Mouse (Mus musculus): ENCODE measurements around the gene Mgat3.

Gene Mgat3

DNA sequence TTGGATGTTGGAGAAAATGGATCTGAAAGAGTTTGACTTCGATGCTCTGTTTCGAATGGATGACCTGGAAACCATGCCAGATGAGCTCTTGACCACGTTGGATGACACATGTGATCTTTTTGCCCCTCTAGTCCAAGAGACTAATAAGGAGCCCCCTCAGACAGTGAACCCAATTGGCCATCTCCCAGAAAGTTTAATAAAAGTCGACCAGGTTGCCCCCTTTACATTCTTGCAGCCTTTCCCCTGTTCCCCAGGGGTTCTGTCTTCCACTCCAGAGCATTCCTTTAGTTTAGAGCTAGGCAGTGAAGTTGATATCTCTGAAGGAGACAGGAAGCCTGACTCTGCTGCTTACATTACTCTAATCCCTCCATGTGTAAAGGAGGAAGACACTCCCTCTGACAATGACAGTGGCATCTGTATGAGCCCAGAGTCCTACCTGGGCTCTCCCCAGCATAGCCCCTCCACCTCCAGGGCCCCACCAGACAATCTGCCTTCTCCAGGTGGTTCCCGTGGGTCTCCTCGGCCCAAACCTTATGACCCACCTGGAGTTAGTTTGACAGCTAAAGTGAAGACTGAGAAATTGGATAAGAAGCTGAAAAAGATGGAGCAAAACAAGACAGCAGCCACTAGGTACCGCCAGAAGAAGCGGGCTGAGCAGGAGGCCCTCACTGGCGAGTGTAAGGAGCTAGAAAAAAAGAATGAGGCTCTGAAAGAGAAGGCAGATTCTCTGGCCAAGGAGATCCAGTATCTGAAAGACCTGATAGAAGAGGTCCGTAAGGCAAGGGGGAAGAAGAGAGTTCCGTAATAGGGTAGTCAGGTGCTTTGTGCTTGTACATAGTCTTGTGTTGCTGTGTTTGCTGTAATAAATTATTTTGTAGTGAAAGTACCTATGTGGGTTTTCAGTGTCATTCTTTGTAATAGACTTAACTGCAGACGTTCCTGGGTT lies 83.4 kb downstream of the Mgat3 start:
- peak; percentile 37 for DNase-seq (ENCODE audit: extremely low read depth, insufficient read length, low spot score)

GRCm38 (mm10) chr15:80257602-80258239 lies 84.2 kb downstream of the Mgat3 start:
- peak; percentile 38 for DNase-seq (ENCODE audit: extremely low read depth, insufficient read length, low spot score)

DNA sequence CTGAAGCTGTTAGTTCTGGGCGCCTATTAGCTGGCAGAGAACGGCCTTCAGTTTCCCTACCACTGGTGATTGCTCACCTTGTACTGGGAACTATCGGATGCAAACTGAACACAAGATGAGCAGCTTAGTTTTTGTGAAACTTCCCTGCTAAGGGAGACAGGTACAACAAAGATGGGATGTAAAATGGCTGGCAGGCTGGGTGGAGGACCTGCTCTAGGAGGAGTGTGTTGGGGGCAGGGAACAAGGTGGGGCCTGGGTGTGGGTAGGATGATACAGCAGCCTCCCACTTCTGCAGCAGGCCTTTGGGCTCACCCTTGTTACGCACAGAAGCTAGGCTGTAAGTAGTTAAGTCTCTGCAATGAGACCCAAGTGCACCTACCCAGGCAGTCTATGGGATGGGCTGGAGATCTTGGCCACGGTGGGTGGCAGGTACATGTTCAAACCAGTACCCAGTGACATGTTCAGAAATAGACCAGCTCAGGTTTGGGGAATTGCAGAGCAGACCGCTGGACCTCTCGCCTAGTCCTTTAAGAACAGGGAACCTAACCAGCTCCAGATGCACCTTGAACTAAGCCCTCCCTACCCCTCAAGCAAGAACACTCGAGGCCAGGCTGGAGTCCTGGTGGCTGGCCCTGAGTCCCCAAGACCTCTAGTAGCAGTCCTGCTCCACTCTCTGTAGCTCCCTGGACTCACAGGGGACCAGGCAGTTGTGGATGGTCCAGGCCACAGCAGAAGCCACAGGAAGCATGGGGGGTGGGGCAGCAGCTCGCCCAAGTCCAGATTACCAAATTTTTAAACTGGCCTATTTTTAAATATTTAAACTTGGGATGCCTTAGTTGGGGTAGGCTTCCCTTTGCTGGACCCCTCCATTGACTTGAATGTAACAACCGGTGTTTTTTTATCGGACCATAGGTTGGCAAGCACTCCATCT lies 85.0 kb downstream of the Mgat3 start:
- peak; percentile 70 for DNase-seq (ENCODE audit: extremely low read depth, insufficient read length, low spot score)

DNA sequence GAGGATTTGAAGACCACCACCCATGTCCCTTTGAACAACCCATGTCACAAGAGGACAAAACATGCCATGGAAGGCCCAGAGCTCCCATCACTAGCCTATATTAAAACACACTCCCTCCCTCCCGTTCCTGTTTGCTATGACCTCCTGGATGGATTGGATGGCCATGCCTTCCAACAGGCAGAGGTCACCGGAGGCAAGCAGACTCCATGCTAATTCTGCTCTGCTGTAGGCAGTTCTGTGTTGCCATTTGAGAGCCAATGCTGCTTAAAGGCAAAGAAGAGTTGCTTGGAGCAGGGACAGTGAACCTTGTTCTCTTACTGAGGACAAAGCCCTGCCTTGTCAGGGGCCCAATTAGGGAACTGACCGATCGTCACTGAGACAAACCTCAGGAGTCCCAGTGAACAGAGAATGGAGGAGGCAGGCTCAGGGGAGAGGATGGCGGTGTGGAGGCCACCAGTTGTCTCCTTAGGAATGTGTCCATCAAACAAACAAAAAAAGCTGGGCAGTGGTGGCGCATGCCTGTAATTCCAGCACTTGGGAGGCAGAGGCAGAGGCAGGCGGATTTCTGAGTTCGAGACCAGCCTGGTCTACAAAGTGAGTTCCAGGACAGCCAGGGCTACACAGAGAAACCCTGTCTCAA lies 86.0 kb downstream of the Mgat3 start:
- DNase-seq (ENCODE audit: extremely low read depth, insufficient read length, low spot score): no peak

- peak; percentile 59 for DNase-seq (ENCODE audit: extremely low read depth, insufficient read length, low spot score)
These were observed 87.2 kb downstream of the Mgat3 start for GRCm38 (mm10) chr15:80260677-80261076.

DNA sequence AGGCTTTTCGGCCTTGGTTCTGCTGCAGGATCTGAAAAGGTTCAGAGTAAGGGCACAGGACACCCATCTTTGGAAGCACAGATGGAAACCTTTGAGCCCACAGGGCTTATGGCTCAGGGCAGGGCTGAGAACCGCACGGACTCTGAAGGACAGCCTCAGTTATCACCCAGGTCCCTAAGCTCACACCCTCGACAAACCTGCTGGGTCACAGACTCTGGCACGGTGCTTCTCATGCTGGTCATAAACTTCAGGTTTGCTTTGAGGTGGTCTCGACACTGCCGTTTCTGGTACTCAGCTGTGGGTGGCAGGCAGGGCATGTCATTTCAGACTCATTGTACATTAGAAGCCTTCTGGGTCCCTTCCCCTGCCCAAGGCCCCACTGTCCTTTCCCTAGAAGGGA lies 87.6 kb downstream of the Mgat3 start:
- no peak for DNase-seq (ENCODE audit: extremely low read depth, insufficient read length, low spot score)

DNA sequence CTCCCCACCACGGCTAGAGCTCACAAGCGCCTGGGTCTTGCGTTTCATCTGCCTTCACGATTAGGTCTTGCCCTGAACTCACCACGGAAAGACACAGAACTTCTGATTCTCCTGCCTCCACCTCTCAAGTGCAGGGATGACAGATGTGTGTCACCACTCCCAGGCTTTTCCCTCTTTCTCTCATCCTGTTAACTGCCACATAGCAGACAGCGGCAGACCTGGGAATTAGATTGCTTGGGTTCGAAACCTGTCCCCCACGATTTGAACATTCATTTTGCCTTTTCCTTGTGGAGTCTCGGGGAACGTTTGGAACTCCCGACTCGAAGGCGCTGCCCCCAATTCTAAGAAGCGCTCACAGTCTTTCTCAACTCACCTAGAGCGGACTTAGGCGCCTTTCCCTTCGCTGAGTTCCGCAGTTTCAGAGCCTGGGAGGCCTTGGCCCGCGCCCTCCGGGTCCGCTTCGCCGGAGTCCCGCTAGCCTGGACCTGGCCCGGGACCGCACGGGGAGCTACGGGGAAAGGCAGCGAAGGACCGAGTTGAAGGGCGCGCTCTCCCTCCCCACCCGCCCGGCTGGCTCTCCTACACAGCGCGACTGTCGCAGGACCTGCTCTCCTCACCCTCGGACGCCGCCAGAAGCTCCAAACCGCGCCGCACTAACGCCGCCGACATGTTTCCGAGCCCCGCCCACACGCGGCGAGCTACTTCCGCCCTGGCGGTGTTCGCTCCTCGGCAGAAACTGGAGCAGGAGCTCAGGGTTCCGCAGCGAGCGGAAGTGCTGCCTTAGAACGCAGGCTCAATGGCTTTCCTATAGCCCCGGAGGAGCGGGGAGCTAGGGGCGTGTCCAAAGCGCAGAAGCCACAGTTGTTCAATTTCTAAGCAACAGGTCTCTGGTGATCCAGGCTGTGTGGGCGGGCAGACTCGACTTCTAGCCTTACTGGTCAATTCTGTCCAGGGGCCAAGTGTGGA lies 90.4 kb downstream of the Mgat3 start, which contains the start of gene Rps19bp1:
TSS of gene Rps19bp1 (minus strand) at position 706 of the 966 bp plus-strand sequence.
- peak; percentile 92 for DNase-seq (ENCODE audit: extremely low read depth, insufficient read length, low spot score)

Measured in 3134 (cell line).